Mouse (Mus musculus) forebrain, embryonic 10.5 days (tissue): ENCODE data around the gene Mllt11. TPM values are rescaled to one million over a fixed set of nuclear protein-coding genes. Genes with fewer than 3 reads are reported as not detected.
A peak's percentile ranks its signal among the peaks of the same experiment; 100 is the strongest.
"Not testable (repeated sequence)": the region's sequence is repeated elsewhere in the genome, so short reads cannot be mapped to it uniquely, and the experiment has no call there.

ENCODE experiments used
- DNase-seq: peaks from one replicate; pipeline ENCODE4 v3.0.0-alpha.2; 2017; ENCODE audit warnings: low spot score; ENCODE audit errors: extremely low spot score
- H3K27ac ChIP-seq: fragments of 300-500 bp; sonication (generic); 2 replicates; pipeline ENCODE4 v1.5.1; 2016; ENCODE audit warnings: mild to moderate bottlenecking
- H3K27me3 ChIP-seq: fragments of 300-500 bp; sonication (generic); 2 replicates; pipeline ENCODE4 v1.6.1; 2016; ENCODE audit warnings: mild to moderate bottlenecking; ENCODE audit not compliant: poor library complexity, severe bottlenecking
- H3K36me3 ChIP-seq: fragments of 300-500 bp; sonication (generic); replicated peaks from 2 replicates; pipeline ENCODE4 v1.6.1; 2016; ENCODE audit warnings: mild to moderate bottlenecking, moderate library complexity
- H3K4me1 ChIP-seq: fragments of 300-500 bp; sonication (generic); 2 replicates; pipeline ENCODE4 v1.6.1; 2016
- H3K4me3 ChIP-seq: fragments of 300-500 bp; sonication (generic); 2 replicates; pipeline ENCODE4 v1.5.1; 2016; ENCODE audit warnings: mild to moderate bottlenecking, moderate library complexity
- H3K9me3 ChIP-seq: fragments of 300-500 bp; sonication (generic); 2 replicates; pipeline ENCODE4 v1.6.1; 2016; ENCODE audit warnings: mild to moderate bottlenecking, moderate library complexity
- WGBS: fragments of 180-500 bp; shearing (Covaris S2); methylation state at CpG from one replicate; pipeline ENCODE4 v1.1.7; 2016; 5-methylcytosine and 5-hydroxymethylcytosine counted together
- polyA plus RNA-seq: library from polyadenylated mRNA; unstranded; fragments of >200 nt; fragmentation: Nextera tagmentation; extraction: Ambion mirVana; gene quantifications from 2 replicates; pipeline ENCODE4 v1.2.1, GENCODE M21; 2016

Mllt11 gene
- polyA plus RNA-seq, 1 experiment from 2014 or later = 22.4 TPM

DNA sequence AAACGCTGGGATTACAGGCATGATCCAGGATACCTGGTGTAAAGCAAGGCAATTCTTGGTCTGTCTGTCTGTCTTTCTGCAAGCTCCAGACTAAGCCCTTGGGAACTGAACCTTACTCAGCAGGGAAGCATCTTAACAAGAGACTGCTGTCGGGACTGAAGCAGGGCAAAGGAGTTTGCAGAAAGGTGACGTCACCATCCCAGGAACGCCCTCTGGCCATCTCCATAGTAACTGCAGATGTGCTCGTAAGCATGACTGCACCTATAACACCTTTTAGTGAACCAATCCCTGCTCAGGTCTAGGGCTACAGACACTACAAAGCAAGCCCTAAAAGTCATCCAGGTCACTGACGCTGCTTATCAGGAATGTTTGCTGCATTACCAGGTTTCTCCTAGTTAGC is 7.7 kb downstream of the Mllt11 start:
- 21% methylated on average over 6 of the region's 6 CpGs for WGBS
- Histone ChIP-seq H3K4me1 (peaks cover 38% of the 10 kb centered on the region), H3K27me3 (no peaks in the 10 kb centered on the region), H3K27ac (peak overlapping the region; percentile 74), H3K36me3 (peaks cover 69% of the 10 kb centered on the region), H3K4me3 (peak overlapping the region; percentile 24), H3K9me3 (no peaks in the 10 kb centered on the region)
- peak; percentile 74 for DNase-seq

DNA sequence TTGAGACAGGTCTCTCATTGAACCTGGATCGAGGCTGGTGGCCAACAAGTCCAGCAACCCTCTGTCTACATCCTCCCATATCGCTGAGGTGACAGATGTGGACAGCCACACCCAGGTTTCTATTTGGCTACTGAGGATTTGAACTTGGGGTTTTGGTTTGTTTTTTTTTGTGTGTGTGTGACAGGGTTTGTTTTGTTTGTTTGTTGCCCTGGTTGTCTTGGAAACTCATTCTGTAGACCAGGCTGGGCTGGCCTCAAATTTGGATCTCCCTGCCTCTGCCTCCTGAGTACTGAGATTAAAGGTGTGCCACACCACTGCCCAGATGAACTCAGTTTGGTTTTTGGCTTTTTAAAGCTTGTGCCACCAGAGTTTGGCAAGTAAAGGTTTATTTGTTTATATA is 8.9 kb downstream of the Mllt11 start:
- H3K27me3 ChIP-seq = no peaks in the 10 kb centered on the region
- no peak overlapping the region for H3K27ac ChIP-seq
- no peaks in the 10 kb centered on the region for H3K9me3 ChIP-seq
- no peak overlapping the region for H3K4me3 ChIP-seq
- DNase-seq = no peak
- 93% methylated on average over 2 of the region's 2 CpGs for WGBS
- peaks cover 82% of the 10 kb centered on the region for H3K36me3 ChIP-seq
- peaks cover 41% of the 10 kb centered on the region for H3K4me1 ChIP-seq

DNA sequence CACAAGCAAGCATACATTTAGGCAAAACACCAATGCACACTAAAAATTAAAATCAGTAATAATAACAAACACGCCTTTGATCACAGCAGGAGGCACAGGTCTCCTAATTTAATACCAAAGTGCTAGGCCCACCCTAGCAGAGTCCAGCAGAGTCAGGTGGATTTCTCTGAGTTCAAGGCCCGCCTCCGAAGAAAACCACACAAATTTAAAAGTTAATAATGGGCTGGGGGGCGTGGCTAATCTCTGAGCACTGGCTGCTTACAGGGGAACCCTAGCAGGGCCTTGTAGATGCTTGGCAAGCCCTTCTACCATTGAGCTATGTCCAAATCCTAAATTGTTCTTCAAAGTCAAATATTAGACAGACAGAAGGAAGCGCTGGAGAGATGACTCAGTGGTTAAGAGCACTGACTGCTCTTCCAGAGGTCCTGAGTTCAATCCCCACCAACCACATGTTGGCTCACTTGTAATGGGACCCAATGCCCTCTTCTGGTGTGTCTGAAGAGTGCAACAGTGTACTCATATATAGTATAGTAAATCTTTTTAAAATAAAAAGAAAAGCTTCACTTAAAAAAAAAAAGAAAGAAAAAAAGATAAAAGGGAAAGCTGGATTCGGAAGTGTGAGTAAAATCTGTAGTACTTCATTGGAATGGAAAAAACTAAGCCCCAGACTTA is 13.4 kb downstream of the Mllt11 start:
- H3K27ac ChIP-seq = peak overlapping the region; percentile 100
- WGBS = 76% methylated on average over 6 of the region's 6 CpGs
- DNase-seq = no peak
- peaks cover 21% of the 10 kb centered on the region for H3K4me1 ChIP-seq
- no peaks in the 10 kb centered on the region for H3K9me3 ChIP-seq
- H3K27me3 ChIP-seq = no peaks in the 10 kb centered on the region
- peaks cover 81% of the 10 kb centered on the region for H3K36me3 ChIP-seq
- H3K4me3 ChIP-seq = peak overlapping the region; percentile 79

DNA sequence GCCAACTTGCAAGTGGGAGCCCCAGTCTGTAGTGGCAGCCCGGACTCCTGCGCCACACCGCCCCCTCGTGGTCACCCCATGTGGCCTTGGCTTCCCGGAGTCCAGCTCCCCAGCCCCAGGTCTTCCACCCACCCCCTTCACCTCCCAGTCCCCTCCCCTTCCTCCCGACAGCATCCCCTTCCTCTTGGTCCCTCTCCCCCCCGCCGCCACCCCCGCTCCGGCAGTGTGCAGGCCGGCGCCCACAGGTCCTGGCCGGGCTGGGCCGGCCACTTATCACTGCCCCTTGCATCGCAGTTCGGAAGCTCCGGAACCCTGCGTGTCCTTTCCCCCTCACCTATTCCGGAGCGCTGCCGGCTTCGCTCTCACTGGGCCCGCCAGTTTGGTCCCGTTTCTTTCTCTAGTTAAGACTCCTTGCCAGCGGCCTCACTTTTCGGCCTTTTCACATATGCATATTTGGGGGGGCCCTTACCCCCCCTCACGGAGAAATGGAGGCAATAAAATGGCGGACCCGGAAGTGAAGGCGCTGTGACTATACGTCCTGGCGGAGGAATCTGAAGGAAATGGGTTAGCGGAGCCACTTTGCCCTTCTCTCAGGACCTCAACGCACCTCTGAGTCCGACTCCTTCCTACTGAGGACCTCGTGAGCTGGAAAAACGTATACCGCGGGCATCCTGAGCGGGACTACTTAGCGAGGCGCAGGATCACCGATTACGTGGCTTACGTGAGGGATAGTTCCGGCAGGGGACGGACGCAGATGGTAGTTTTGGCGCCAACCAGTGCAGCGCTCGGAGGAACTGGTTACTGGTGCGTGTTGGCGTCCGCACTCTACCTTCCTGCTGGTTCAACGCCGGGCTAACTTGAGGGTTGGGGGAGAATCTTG is 14.5 kb downstream of the Mllt11 start, which contains the start of gene Gabpb2:
Gene Gabpb2, minus strand, starts transcription at position 662 of the 880 bp plus-strand sequence.
- Histone ChIP-seq H3K9me3 (no peaks in the 10 kb centered on the region), H3K4me3 (peak within 1 kb of the TSS; percentile 79), H3K27ac (peak within 1 kb of the TSS; percentile 100), H3K4me1 (peaks cover 21% of the 10 kb centered on the region), H3K36me3 (peaks cover 78% of the 10 kb centered on the region), H3K27me3 (no peaks in the 10 kb centered on the region)
- WGBS = under 1% methylated on average over 56 of the region's 56 CpGs
- DNase-seq = peak; percentile 94

DNA sequence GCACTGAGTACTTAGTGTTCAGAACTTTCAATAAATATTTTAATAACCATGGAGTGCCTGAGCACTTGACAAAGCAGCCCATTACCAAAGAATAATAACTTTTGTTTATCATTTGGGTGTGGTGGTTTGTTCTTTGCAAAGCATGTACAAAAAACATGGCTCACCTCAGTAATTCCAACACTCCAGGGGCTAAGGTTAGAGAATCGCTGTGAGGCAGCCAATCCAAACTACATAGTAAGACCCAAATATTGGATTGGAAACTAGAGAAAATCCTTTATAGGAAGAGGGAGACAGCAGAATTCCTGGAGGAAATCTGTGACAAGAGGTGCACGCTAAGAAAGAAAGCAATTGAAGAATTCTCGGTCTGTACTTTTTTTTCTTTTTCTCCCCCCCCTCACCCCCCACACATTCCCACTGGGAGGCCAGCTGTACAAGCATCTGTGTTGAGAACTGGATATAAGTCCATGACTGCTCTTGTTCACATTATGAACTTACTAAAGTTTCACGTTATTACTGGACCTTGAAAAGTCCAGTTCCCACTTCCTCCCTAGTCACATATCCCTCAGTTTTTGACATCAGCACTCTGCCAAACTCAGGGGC is 15.2 kb downstream of the Mllt11 start:
- no peaks in the 10 kb centered on the region for H3K27me3 ChIP-seq
- no peak for DNase-seq
- 34% methylated on average over 4 of the region's 4 CpGs for WGBS
- no peaks in the 10 kb centered on the region for H3K9me3 ChIP-seq
- peaks cover 78% of the 10 kb centered on the region for H3K36me3 ChIP-seq
- H3K4me3 ChIP-seq = peak overlapping the region; percentile 79
- peak overlapping the region; percentile 100 for H3K27ac ChIP-seq
- peaks cover 21% of the 10 kb centered on the region for H3K4me1 ChIP-seq

DNA sequence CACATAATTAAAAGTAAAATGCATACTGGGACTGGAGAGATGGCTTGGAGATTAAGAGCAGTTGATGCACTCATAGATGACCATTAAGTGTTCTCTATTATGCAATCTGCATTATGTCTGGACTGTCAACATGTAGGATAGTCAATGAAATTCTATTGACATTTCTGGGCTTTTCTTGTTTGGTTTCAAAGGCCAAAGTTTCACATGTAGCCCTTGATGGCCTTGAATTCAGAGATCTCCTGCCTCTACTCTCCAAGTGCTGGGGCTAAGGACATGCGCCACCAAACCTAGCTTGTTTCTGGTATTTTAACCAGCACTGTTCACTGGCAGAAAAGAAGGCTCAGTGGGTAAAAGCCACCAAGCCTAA is 18.4 kb downstream of the Mllt11 start:
- peaks cover 21% of the 10 kb centered on the region for H3K4me1 ChIP-seq
- H3K9me3 ChIP-seq = no peaks in the 10 kb centered on the region
- no peak for DNase-seq
- peaks cover 72% of the 10 kb centered on the region for H3K36me3 ChIP-seq
- 93% methylated on average over 1 of the region's 1 CpGs for WGBS
- no peak overlapping the region for H3K27ac ChIP-seq
- H3K27me3 ChIP-seq = no peaks in the 10 kb centered on the region
- no peak overlapping the region for H3K4me3 ChIP-seq

DNA sequence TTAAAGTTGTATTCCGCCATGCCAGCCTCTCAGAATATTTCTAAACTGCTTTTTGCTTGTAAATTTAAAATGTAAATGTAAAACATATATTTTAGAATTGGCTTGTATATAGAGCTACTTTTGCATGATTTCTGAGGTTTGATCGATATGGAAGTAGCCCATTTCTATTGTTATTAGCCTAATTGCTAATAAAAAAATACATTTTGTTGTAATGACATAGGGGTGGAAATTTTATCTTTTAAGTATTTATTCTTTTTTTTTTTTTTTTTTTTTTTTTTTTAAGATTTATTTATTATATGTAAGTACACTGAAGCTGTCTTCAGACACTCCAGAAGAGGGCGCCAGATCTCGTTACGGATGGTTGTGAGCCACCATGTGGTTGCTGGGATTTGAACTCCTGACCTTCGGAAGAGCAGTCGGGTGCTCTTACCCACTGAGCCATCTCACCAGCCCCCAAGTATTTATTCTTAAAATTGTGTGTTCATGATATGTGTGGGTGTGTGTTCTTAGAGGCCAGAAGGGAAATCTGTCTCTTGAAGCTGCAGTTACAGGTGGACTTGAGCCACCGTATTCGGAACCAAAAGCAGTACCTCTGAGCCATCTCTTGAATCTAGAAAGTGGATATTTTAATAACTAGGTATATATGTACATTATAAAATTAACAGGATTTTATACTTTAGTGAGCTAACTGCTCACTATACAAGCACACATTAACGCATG is 18.9 kb downstream of the Mllt11 start:
- Histone ChIP-seq H3K36me3 (peaks cover 72% of the 10 kb centered on the region), H3K4me1 (peaks cover 15% of the 10 kb centered on the region)

DNA sequence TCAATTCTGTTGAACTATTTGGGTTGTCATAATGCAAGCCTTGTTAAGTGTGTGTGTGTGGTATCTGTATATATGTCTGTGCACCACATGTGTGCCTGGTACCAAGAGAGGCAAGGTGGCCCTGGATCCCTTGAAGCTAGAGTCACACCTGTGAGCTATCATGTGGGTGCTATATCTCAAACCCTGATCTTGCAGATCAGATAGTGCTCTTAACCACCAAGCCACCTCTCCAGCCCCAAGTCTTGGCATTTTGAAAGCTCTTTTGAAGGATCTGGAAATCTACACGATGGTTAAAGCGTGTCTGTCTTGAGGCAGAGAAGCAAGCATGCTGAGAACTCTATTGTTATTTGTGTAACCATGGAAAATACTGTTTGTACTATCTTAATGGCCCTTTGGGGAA is 21.4 kb downstream of the Mllt11 start:
- Histone ChIP-seq H3K4me3 (no peak overlapping the region), H3K36me3 (peaks cover 89% of the 10 kb centered on the region)

More for the DNA sequence above, 18.9 kb downstream of the Mllt11 start:
- not testable (repeated sequence) for H3K9me3 ChIP-seq, H3K27ac ChIP-seq, DNase-seq, H3K4me3 ChIP-seq, H3K27me3 ChIP-seq
- 89% methylated on average over 9 of the region's 10 CpGs for WGBS

DNA sequence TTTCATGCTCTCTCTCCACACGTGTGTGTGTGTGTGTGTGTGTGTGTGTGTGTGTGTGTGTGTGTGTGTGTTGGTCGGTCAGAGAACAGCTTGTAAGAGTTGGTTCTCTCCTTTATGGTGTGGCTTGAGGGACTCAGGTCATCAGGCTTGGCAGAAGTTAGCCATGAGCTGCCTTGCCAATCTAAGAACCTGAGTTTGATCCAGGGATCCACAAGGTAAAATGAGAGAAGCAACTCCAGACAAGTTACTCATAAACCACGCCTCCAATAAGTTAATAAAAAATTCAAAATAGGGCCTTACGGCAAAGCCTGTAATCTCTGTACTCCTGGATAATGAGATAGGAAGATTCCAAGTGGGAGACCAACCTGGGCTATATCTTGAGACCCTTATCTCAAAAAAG is 23.7 kb downstream of the Mllt11 start:
- DNase-seq = no peak
- H3K9me3 ChIP-seq = no peaks in the 10 kb centered on the region
- H3K27me3 ChIP-seq = no peaks in the 10 kb centered on the region
- H3K4me3 ChIP-seq = no peak overlapping the region
- no peak overlapping the region for H3K27ac ChIP-seq
- peaks cover 91% of the 10 kb centered on the region for H3K36me3 ChIP-seq
- no peaks in the 10 kb centered on the region for H3K4me1 ChIP-seq
- 84% methylated on average over 4 of the region's 4 CpGs for WGBS

More for the DNA sequence above, 21.4 kb downstream of the Mllt11 start:
- Histone ChIP-seq H3K4me1 (no peaks in the 10 kb centered on the region), H3K27me3 (no peaks in the 10 kb centered on the region), H3K27ac (no peak overlapping the region), H3K9me3 (no peaks in the 10 kb centered on the region)
- WGBS = 85% methylated on average over 2 of the region's 2 CpGs
- DNase-seq = no peak

DNA sequence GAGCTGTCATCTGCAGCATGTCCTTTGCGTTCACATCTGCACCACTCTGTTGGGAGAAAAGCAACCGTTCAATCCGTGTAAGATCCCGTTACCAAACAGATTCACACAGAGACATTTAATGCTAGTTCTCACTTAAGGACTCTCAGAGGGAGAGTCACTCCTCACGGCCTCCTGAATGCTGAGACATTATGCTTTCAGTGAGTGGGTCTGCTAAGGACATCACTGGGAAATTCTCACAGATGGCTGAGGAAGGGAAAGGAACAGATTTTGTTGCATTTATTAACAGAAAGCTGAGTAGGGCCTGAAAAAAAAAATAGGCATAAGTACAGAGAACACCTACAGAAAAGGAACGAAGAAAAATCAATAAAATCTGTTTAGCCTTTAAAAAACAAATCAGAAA is 28.1 kb downstream of the Mllt11 start:
- DNase-seq = no peak
- Histone ChIP-seq H3K27ac (no peak overlapping the region), H3K27me3 (no peaks in the 10 kb centered on the region), H3K4me3 (no peak overlapping the region), H3K9me3 (no peaks in the 10 kb centered on the region), H3K36me3 (peaks cover 99% of the 10 kb centered on the region), H3K4me1 (no peaks in the 10 kb centered on the region)
- 95% methylated on average over 6 of the region's 6 CpGs for WGBS

DNA sequence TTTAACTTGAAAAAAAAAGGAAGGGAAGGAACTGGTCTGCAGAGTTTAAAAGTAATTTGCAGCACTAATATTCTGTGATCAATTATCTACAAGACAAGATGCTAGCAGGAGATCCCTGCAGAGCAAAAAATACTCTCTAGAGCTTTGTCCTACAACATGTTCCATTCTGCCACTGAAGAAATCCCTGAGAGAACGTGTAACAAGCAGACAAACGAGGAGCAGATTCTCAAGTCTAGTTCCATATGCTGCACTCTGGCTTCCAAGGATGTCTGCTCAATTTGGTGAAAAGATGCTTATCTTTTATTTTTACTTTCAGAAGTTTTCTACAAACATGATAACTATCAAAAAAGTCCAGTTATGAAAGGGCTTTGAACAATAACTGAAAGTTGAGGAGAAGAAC is 31.4 kb downstream of the Mllt11 start:
- Histone ChIP-seq H3K27me3 (no peaks in the 10 kb centered on the region), H3K9me3 (no peaks in the 10 kb centered on the region), H3K4me1 (no peaks in the 10 kb centered on the region), H3K36me3 (peaks cover 99% of the 10 kb centered on the region), H3K4me3 (no peak overlapping the region), H3K27ac (no peak overlapping the region)
- 81% methylated on average over 2 of the region's 2 CpGs for WGBS
- no peak for DNase-seq

DNA sequence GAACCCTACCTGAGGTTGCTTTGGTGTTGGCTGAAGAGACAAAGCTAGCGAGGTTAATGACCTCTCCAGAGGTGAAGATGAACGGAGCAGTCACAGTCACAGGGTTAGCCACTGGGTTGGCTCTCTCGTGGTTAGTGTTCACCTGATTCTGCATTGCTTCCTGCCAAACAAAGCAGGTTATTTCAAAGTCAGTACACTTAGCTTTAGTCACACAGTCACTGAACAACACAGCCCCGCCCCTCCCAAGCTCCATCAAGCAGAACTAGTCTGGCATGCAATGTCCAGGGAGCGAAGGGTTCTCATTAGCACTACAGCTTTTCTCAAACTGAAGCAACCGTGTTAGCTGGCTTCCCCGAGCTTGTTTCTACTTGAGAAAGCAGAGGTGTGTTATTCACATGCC is 31.8 kb downstream of the Mllt11 start:
- Histone ChIP-seq H3K27me3 (no peaks in the 10 kb centered on the region), H3K4me1 (no peaks in the 10 kb centered on the region), H3K4me3 (no peak overlapping the region), H3K27ac (no peak overlapping the region), H3K36me3 (peaks cover 99% of the 10 kb centered on the region), H3K9me3 (no peaks in the 10 kb centered on the region)
- 82% methylated on average over 7 of the region's 7 CpGs for WGBS
- no peak for DNase-seq
